Mouse (Mus musculus) heart, adult 2 months (tissue): ENCODE results near the gene Rars2. TPM values are rescaled to one million over a fixed set of nuclear protein-coding genes. Genes with fewer than 3 reads are reported as not detected.

ENCODE experiments used
- DNase-seq, 2 experiments: peaks; one replicate each; pipeline ENCODE4 v3.0.0; 2021
- H3K27ac ChIP-seq: fragments of 200-600 bp; 2 replicates; pipeline ENCODE4 v1.8.1; 2022
- H3K27me3 ChIP-seq: fragments of 200-500 bp; 2 replicates; pipeline ENCODE4 v1.6.1; 2012; ENCODE audit warnings: mild to moderate bottlenecking, low read length, inconsistent platforms, mixed read lengths; ENCODE audit not compliant: control insufficient read depth, insufficient read depth
- H3K36me3 ChIP-seq: fragments of 200-500 bp; 2 replicates; pipeline ENCODE4 v1.6.1; 2012; ENCODE audit warnings: low read length, inconsistent platforms; ENCODE audit not compliant: control insufficient read depth, insufficient read depth
- H3K4me1 ChIP-seq: fragments of 200-500 bp; 2 replicates; pipeline ENCODE4 v1.6.1; 2011; ENCODE audit warnings: low read length; ENCODE audit not compliant: control insufficient read depth, insufficient read depth
- H3K4me3 ChIP-seq: fragments of 200-600 bp; 2 replicates; pipeline ENCODE4 v1.8.1; 2022
- H3K79me2 ChIP-seq: fragments of 200-500 bp; replicated peaks from 2 replicates; pipeline ENCODE4 v1.6.1; 2012; ENCODE audit warnings: mild to moderate bottlenecking, inconsistent platforms, low read length, moderate library complexity, mixed read lengths; ENCODE audit not compliant: control insufficient read depth, insufficient read depth
- H3K9ac ChIP-seq: fragments of 200-500 bp; 2 replicates; pipeline ENCODE4 v1.6.1; 2012; ENCODE audit warnings: low read depth, mild to moderate bottlenecking, control low read depth, inconsistent platforms, low read length, mixed read lengths
- CTCF ChIP-seq: fragments of 200-600 bp; IDR thresholded peaks from 2 replicates; pipeline ENCODE4 v1.8.1; 2022; ENCODE audit warnings: antibody characterized with exemption, mild to moderate bottlenecking, moderate library complexity
- EP300 ChIP-seq: fragments of 200-500 bp; IDR thresholded peaks from 2 replicates; pipeline ENCODE4 v1.6.1; 2011; ENCODE audit warnings: low read depth, low read length, control low read depth; ENCODE audit not compliant: insufficient read depth
- POLR2A ChIP-seq: fragments of 200-500 bp; IDR thresholded peaks from 2 replicates; pipeline ENCODE4 v1.6.1; 2011; ENCODE audit warnings: mild to moderate bottlenecking, low read depth, low read length, control low read depth; ENCODE audit not compliant: insufficient read depth
- WGBS: fragments of 180-500 bp; shearing (Covaris S2); methylation state at CpG from one replicate; pipeline ENCODE4 v1.1.7; 2018; 5-methylcytosine and 5-hydroxymethylcytosine counted together
- intact Hi-C: fragments of 180-260 bp; cut with DNase I; formaldehyde crosslinking; loops from one replicate; pipeline ENCODE4 v1.15.1; 2025
- polyA plus RNA-seq: library from polyadenylated mRNA; depleted of rRNA; stranded (reverse); fragments of >200 nt; gene quantifications from 2 replicates; pipeline ENCODE4 v1.2.3, GENCODE M21; 2012
- total RNA-seq, 2 experiments: library from RNA; stranded (reverse); gene quantifications; 2 replicates each; pipeline ENCODE4 v1.2.3; 2021

Rars2 gene
- total and polyA plus RNA-seq, 3 experiments: 10.1 to 24.9 (median 23.6) TPM

- intact Hi-C loops: no loop called here
- no peak for TF ChIP-seq EP300
- no peak for TF ChIP-seq CTCF
- TF ChIP-seq POLR2A: no peak
- no peak overlapping the region for H3K27ac ChIP-seq
- H3K4me3 ChIP-seq: no peak overlapping the region
- DNase-seq: no peak
- no peaks in the 10 kb centered on the region for H3K27me3 ChIP-seq
- H3K4me1 ChIP-seq: no peaks in the 10 kb centered on the region
- H3K79me2 ChIP-seq: no peaks in the 10 kb centered on the region
- H3K36me3 ChIP-seq: no peaks in the 10 kb centered on the region
- no peak overlapping the region for H3K9ac ChIP-seq
These were observed 30.0 kb downstream of the Rars2 start for GRCm38 (mm10) chr4:34644779-34645178.

- no peaks in the 10 kb centered on the region for H3K4me1 ChIP-seq
- H3K36me3 ChIP-seq: no peaks in the 10 kb centered on the region
- 91% methylated on average over 7 of the region's 7 CpGs for WGBS
- no peak overlapping the region for H3K4me3 ChIP-seq
- no peak for DNase-seq
- no peak overlapping the region for H3K27ac ChIP-seq
- TF ChIP-seq EP300 (no peak), POLR2A (no peak), CTCF (no peak)
- no peaks in the 10 kb centered on the region for H3K79me2 ChIP-seq
- H3K9ac ChIP-seq: no peak overlapping the region
- no peaks in the 10 kb centered on the region for H3K27me3 ChIP-seq
- intact Hi-C loops: no loop called here
These were observed 38.4 kb downstream of the Rars2 start for GRCm38 (mm10) chr4:34653179-34653578.

GRCm38 (mm10) chr4:34656101-34656500 is 41.3 kb downstream of the Rars2 start:
- Histone ChIP-seq H3K27me3 (no peaks in the 10 kb centered on the region), H3K4me3 (no peak overlapping the region), H3K9ac (no peak overlapping the region), H3K36me3 (no peaks in the 10 kb centered on the region), H3K4me1 (no peaks in the 10 kb centered on the region), H3K79me2 (no peaks in the 10 kb centered on the region), H3K27ac (no peak overlapping the region)
- no peak for TF ChIP-seq EP300
- no peak for TF ChIP-seq POLR2A
- TF ChIP-seq CTCF: no peak
- intact Hi-C loops: no loop called here
- 90% methylated on average over 10 of the region's 10 CpGs for WGBS
- no peak for DNase-seq

- H3K4me3 ChIP-seq: no peak overlapping the region
- H3K36me3 ChIP-seq: no peaks in the 10 kb centered on the region
- H3K79me2 ChIP-seq: no peaks in the 10 kb centered on the region
- no peak overlapping the region for H3K27ac ChIP-seq
- no peaks in the 10 kb centered on the region for H3K27me3 ChIP-seq
- H3K4me1 ChIP-seq: no peaks in the 10 kb centered on the region
- WGBS: 84% methylated on average over 2 of the region's 2 CpGs
- no peak overlapping the region for H3K9ac ChIP-seq
- intact Hi-C loops: no loop called here
- no peak for DNase-seq
- no peak for TF ChIP-seq EP300
These were observed 44.3 kb downstream of the Rars2 start for GRCm38 (mm10) chr4:34659012-34659411.

GRCm38 (mm10) chr4:34661514-34661913 is 46.8 kb downstream of the Rars2 start:
- 91% methylated on average over 2 of the region's 2 CpGs for WGBS

GRCm38 (mm10) chr4:34661927-34662326 is 47.2 kb downstream of the Rars2 start:
- Histone ChIP-seq H3K79me2 (no peaks in the 10 kb centered on the region), H3K4me1 (no peaks in the 10 kb centered on the region), H3K27me3 (no peaks in the 10 kb centered on the region), H3K27ac (no peak overlapping the region), H3K9ac (no peak overlapping the region), H3K36me3 (no peaks in the 10 kb centered on the region), H3K4me3 (no peak overlapping the region)
- TF ChIP-seq EP300: no peak
- TF ChIP-seq CTCF: no peak
- TF ChIP-seq POLR2A: no peak
- intact Hi-C loops: no loop called here
- WGBS: 81% methylated on average over 6 of the region's 6 CpGs
- DNase-seq: no peak

More at GRCm38 (mm10) chr4:34661514-34661913, 46.8 kb downstream of the Rars2 start:
- intact Hi-C loops: no loop called here
- Histone ChIP-seq H3K4me3 (no peak overlapping the region), H3K9ac (no peak overlapping the region), H3K36me3 (no peaks in the 10 kb centered on the region), H3K79me2 (no peaks in the 10 kb centered on the region), H3K4me1 (no peaks in the 10 kb centered on the region), H3K27ac (no peak overlapping the region), H3K27me3 (no peaks in the 10 kb centered on the region)
- TF ChIP-seq EP300 (no peak), POLR2A (no peak), CTCF (no peak)
- DNase-seq: no peak
